Mouse (Mus musculus): Measurements from ENCODE around the gene Plekhg1. TPM values are rescaled to one million over a fixed set of nuclear protein-coding genes. Genes with fewer than 3 reads are reported as not detected.
A peak's percentile ranks its signal among the peaks of the same experiment; 100 is the strongest.

Gene Plekhg1
- polyA plus RNA-seq, 1 experiment from 2014 or later, result 12.4 TPM

- no peaks in the 10 kb centered on the region for H3K9me3 ChIP-seq (ENCODE audit: low read depth, low read length)
- ATAC-seq (ENCODE audit: insufficient read depth), result no peak
- 62% methylated on average over 10 of the region's 10 CpGs for WGBS
- DNase-seq, result peak; percentile 11
- no peak for TF ChIP-seq CTCF (IDR thresholded peaks at IDR 0.05; ENCODE audit: low read depth)
- H3K4me1 ChIP-seq (ENCODE audit: insufficient read depth), result 0 out of 2 replicates have a peak, but pooled peaks cover 7% of the 10 kb centered on the region
- no peak overlapping the region for H3K27ac ChIP-seq (ENCODE audit: low read depth)
- no peaks in the 10 kb centered on the region for H3K27me3 ChIP-seq (ENCODE audit: insufficient read depth, low read length)
- no peak overlapping the region for H3K9ac ChIP-seq
- no peak overlapping the region for H3K4me2 ChIP-seq
- H3K36me3 ChIP-seq (ENCODE audit: insufficient read depth), result no peaks in the 10 kb centered on the region
- H3K4me3 ChIP-seq (ENCODE audit: low read depth, low read length), result no peak overlapping the region
Observed at GRCm38 (mm10) chr10:3835616-3836015, 95.5 kb downstream of the Plekhg1 start.

- H3K4me3 ChIP-seq (ENCODE audit: low read depth, low read length), result no peak overlapping the region
- no peaks in the 10 kb centered on the region for H3K36me3 ChIP-seq (ENCODE audit: insufficient read depth)
- no peak overlapping the region for H3K4me2 ChIP-seq
- DNase-seq (no peak), ATAC-seq (ENCODE audit: insufficient read depth) (no peak)
- WGBS, result 34% methylated on average over 6 of the region's 6 CpGs
- no peak for TF ChIP-seq CTCF (IDR thresholded peaks at IDR 0.05; ENCODE audit: low read depth)
- no peak overlapping the region for H3K9ac ChIP-seq
- no peaks in the 10 kb centered on the region for H3K9me3 ChIP-seq (ENCODE audit: low read depth, low read length)
- no peaks in the 10 kb centered on the region for H3K4me1 ChIP-seq (ENCODE audit: insufficient read depth)
- H3K27me3 ChIP-seq (ENCODE audit: insufficient read depth, low read length), result no peaks in the 10 kb centered on the region
- H3K27ac ChIP-seq (ENCODE audit: low read depth), result no peak overlapping the region
Observed at GRCm38 (mm10) chr10:3839748-3840432, 99.7 kb downstream of the Plekhg1 start.

- H3K4me1 ChIP-seq (ENCODE audit: insufficient read depth), result no peaks in the 10 kb centered on the region
- no peaks in the 10 kb centered on the region for H3K9me3 ChIP-seq (ENCODE audit: low read depth, low read length)
- no peak overlapping the region for H3K27ac ChIP-seq (ENCODE audit: low read depth)
- H3K9ac ChIP-seq, result no peak overlapping the region
- DNase-seq, result no peak
- 71% methylated on average over 5 of the region's 5 CpGs for WGBS
- no peak overlapping the region for H3K4me3 ChIP-seq (ENCODE audit: low read depth, low read length)
- no peak overlapping the region for H3K4me2 ChIP-seq
- H3K36me3 ChIP-seq (ENCODE audit: insufficient read depth), result no peaks in the 10 kb centered on the region
- no peak for TF ChIP-seq CTCF (IDR thresholded peaks at IDR 0.05; ENCODE audit: low read depth)
- H3K27me3 ChIP-seq (ENCODE audit: insufficient read depth, low read length), result no peaks in the 10 kb centered on the region
- ATAC-seq (ENCODE audit: insufficient read depth), result no peak
Observed at GRCm38 (mm10) chr10:3844430-3844829, 104.3 kb downstream of the Plekhg1 start.

GRCm38 (mm10) chr10:3847021-3847420 is 106.9 kb downstream of the Plekhg1 start:
- H3K4me1 ChIP-seq (ENCODE audit: insufficient read depth), result peaks cover 6% of the 10 kb centered on the region
- DNase-seq (no peak), ATAC-seq (ENCODE audit: insufficient read depth) (no peak)
- H3K4me3 ChIP-seq (ENCODE audit: low read depth, low read length), result no peak overlapping the region
- no peak for TF ChIP-seq CTCF (IDR thresholded peaks at IDR 0.05; ENCODE audit: low read depth)
- H3K27ac ChIP-seq (ENCODE audit: low read depth), result no peak overlapping the region
- no peaks in the 10 kb centered on the region for H3K36me3 ChIP-seq (ENCODE audit: insufficient read depth)
- H3K9ac ChIP-seq, result no peak overlapping the region
- H3K4me2 ChIP-seq, result no peak overlapping the region
- no peaks in the 10 kb centered on the region for H3K9me3 ChIP-seq (ENCODE audit: low read depth, low read length)
- H3K27me3 ChIP-seq (ENCODE audit: insufficient read depth, low read length), result no peaks in the 10 kb centered on the region
- WGBS, result 41% methylated on average over 2 of the region's 2 CpGs

- 0% methylated on average over 2 of the region's 2 CpGs for WGBS
- TF ChIP-seq CTCF (IDR thresholded peaks at IDR 0.05; ENCODE audit: low read depth), result no peak
- Histone ChIP-seq H3K27me3 (ENCODE audit: insufficient read depth, low read length) (no peaks in the 10 kb centered on the region), H3K36me3 (ENCODE audit: insufficient read depth) (no peaks in the 10 kb centered on the region), H3K9ac (no peak overlapping the region), H3K4me3 (ENCODE audit: low read depth, low read length) (no peak overlapping the region), H3K27ac (ENCODE audit: low read depth) (peak overlapping the region; percentile 25; the same call in 1 of the 2 replicates), H3K4me1 (ENCODE audit: insufficient read depth) (peaks cover 6% of the 10 kb centered on the region), H3K9me3 (ENCODE audit: low read depth, low read length) (no peaks in the 10 kb centered on the region), H3K4me2 (no peak overlapping the region)
- peak; percentile 41 for DNase-seq
- peak; percentile 54; the same call in 1 of the 2 replicates for ATAC-seq (ENCODE audit: insufficient read depth)
Observed at GRCm38 (mm10) chr10:3851461-3851860, 111.3 kb downstream of the Plekhg1 start.

- no peaks in the 10 kb centered on the region for H3K36me3 ChIP-seq (ENCODE audit: insufficient read depth)
- H3K4me1 ChIP-seq (ENCODE audit: insufficient read depth), result peaks cover 6% of the 10 kb centered on the region
- no peak overlapping the region for H3K27ac ChIP-seq (ENCODE audit: low read depth)
- H3K27me3 ChIP-seq (ENCODE audit: insufficient read depth, low read length), result no peaks in the 10 kb centered on the region
- no peak for TF ChIP-seq CTCF (IDR thresholded peaks at IDR 0.05; ENCODE audit: low read depth)
- DNase-seq (no peak), ATAC-seq (ENCODE audit: insufficient read depth) (no peak)
- no peak overlapping the region for H3K4me3 ChIP-seq (ENCODE audit: low read depth, low read length)
- no peaks in the 10 kb centered on the region for H3K9me3 ChIP-seq (ENCODE audit: low read depth, low read length)
- 75% methylated on average over 3 of the region's 3 CpGs for WGBS
- H3K4me2 ChIP-seq, result no peak overlapping the region
- no peak overlapping the region for H3K9ac ChIP-seq
Observed at GRCm38 (mm10) chr10:3852733-3853132, 112.6 kb downstream of the Plekhg1 start.

GRCm38 (mm10) chr10:3857912-3858311 is 117.7 kb downstream of the Plekhg1 start:
- Histone ChIP-seq H3K9ac (no peak overlapping the region), H3K36me3 (ENCODE audit: insufficient read depth) (no peaks in the 10 kb centered on the region), H3K27me3 (ENCODE audit: insufficient read depth, low read length) (no peaks in the 10 kb centered on the region), H3K27ac (ENCODE audit: low read depth) (no peak overlapping the region), H3K4me2 (no peak overlapping the region), H3K4me1 (ENCODE audit: insufficient read depth) (peaks cover 13% of the 10 kb centered on the region; the same call in 1 of the 2 replicates), H3K4me3 (ENCODE audit: low read depth, low read length) (no peak overlapping the region), H3K9me3 (ENCODE audit: low read depth, low read length) (no peaks in the 10 kb centered on the region)
- 9% methylated on average over 5 of the region's 5 CpGs for WGBS
- TF ChIP-seq CTCF (IDR thresholded peaks at IDR 0.05; ENCODE audit: low read depth), result no peak
- DNase-seq (no peak), ATAC-seq (ENCODE audit: insufficient read depth) (peak; percentile 33; the same call in 1 of the 2 replicates)

All from lung, embryonic 14.5 days (tissue).